Mouse (Mus musculus) brain, adult 2 months (tissue): ENCODE measurements at regions not wholly inside any gene's neighbourhood (a gene's known extent, or its start where the extent isn't known, plus 50 kb on each side); places are given as distances from the start of the nearest gene placed in this dataset.
A peak's percentile ranks its signal among the peaks of the same experiment; 100 is the strongest.

Source experiments
- DNase-seq: peaks from one replicate; pipeline ENCODE4 v3.0.0; 2011; ENCODE audit warnings: low read depth, low spot score

DNA sequence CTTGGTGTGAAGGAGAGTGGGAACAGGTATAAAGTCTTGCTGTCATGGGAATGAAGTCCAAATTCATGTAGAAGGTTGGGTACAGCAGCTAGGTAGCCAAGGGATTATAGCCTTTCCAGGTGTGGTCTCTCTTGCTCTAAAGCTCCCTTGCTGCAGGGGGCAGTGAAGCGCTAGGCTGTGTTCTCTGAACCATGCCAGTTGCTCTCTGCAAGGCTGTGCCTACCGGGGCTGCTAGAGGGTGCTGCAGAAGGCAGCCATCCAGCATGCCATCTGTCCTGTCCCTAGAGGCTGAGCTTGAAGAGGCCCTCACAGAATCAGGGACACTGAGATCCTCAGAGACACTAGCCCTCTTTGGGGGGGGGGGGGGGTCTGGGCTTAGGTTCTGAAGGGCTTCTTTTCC is 50.6 kb upstream of the Shank2 start:
- DNase-seq, result peak; percentile 39
